Mouse (Mus musculus) MEL (cell line): ENCODE data around the gene Tab1. TPM values are rescaled to one million over a fixed set of nuclear protein-coding genes. Genes with fewer than 3 reads are reported as not detected.

Experiments
- DNase-seq: peaks from one replicate; pipeline ENCODE4 v3.0.0; 2011; ENCODE audit warnings: low read depth, low spot score
- H3K27ac ChIP-seq: 2 replicates; pipeline ENCODE4 v1.5.1; 2012; ENCODE audit warnings: low read depth, mild to moderate bottlenecking, control low read depth, low read length, moderate library complexity; ENCODE audit not compliant: control insufficient read depth
- H3K27me3 ChIP-seq, 2 experiments: fragments of 150-350 bp in 1 of 2; sonication (generic) in 1 of 2; 2 replicates each; pipeline ENCODE4 v1.6.1; 2012; ENCODE audit warnings: low read length in 2 of 2, mild to moderate bottlenecking in 2 of 2, improper control_type of control experiment in 1 of 2, moderate library complexity in 1 of 2; ENCODE audit not compliant: insufficient read depth in 2 of 2, control insufficient read depth in 1 of 2
- H3K36me3 ChIP-seq, 2 experiments: 2 replicates each; pipeline ENCODE4 v1.6.1; 2012 to 2014; ENCODE audit warnings: low read length in 2 of 2, improper control_type of control experiment in 1 of 2, inconsistent platforms in 1 of 2, mild to moderate bottlenecking in 1 of 2; ENCODE audit not compliant: insufficient read depth in 2 of 2, control insufficient read depth in 1 of 2
- H3K4me1 ChIP-seq, 2 experiments: fragments of 150-350 bp in 1 of 2; sonication (generic) in 1 of 2; 2 replicates each; pipeline ENCODE4 v1.6.1; 2012; ENCODE audit warnings: low read length in 2 of 2, improper control_type of control experiment in 1 of 2, mild to moderate bottlenecking in 1 of 2; ENCODE audit not compliant: insufficient read depth in 2 of 2, control insufficient read depth in 1 of 2
- H3K4me3 ChIP-seq, 2 experiments: fragments of 150-350 bp in 1 of 2; sonication (generic) in 1 of 2; 2 replicates each; pipeline ENCODE4 v1.5.1; 2012; ENCODE audit warnings: low read depth in 2 of 2, low read length in 2 of 2, mild to moderate bottlenecking in 2 of 2, moderate library complexity in 2 of 2, control low read depth in 1 of 2, improper control_type of control experiment in 1 of 2; ENCODE audit not compliant: control insufficient read depth in 1 of 2, insufficient read depth in 1 of 2
- H3K79me2 ChIP-seq: 2 replicates; pipeline ENCODE4 v1.6.1; 2012; ENCODE audit warnings: mild to moderate bottlenecking, low read length, moderate library complexity; ENCODE audit not compliant: control insufficient read depth, poor library complexity, insufficient read depth
- H3K9ac ChIP-seq: 2 replicates; pipeline ENCODE4 v1.6.1; 2012; ENCODE audit warnings: low read depth, mild to moderate bottlenecking, control low read depth, low read length, moderate library complexity; ENCODE audit not compliant: control insufficient read depth, poor library complexity, severe bottlenecking
- H3K9me3 ChIP-seq: fragments of 150-350 bp; sonication (generic); replicated peaks from 2 replicates; pipeline ENCODE4 v1.6.1; 2012; ENCODE audit warnings: mild to moderate bottlenecking, low read length, improper control_type of control experiment, moderate library complexity; ENCODE audit not compliant: insufficient read depth
- CHD1 ChIP-seq: IDR thresholded peaks from 2 replicates; pipeline ENCODE4 v1.6.1; 2012; ENCODE audit warnings: low read depth, mild to moderate bottlenecking, inconsistent platforms, low read length, improper control_type of control experiment
- ETS1 ChIP-seq: IDR thresholded peaks from 2 replicates; pipeline ENCODE4 v1.6.1; 2012; ENCODE audit warnings: low read depth, mild to moderate bottlenecking, inconsistent platforms, low read length, improper control_type of control experiment, moderate library complexity
- GABPA ChIP-seq: IDR thresholded peaks from 2 replicates; pipeline ENCODE4 v1.6.1; 2012; ENCODE audit warnings: low read depth, mild to moderate bottlenecking, inconsistent platforms, low read length, improper control_type of control experiment, moderate library complexity
- MAZ ChIP-seq: IDR thresholded peaks from 2 replicates; pipeline ENCODE4 v1.6.1; 2012; ENCODE audit warnings: low read depth, mild to moderate bottlenecking, inconsistent platforms, low read length, improper control_type of control experiment
- NRF1 ChIP-seq: IDR thresholded peaks from 2 replicates; pipeline ENCODE4 v1.6.1; 2014; ENCODE audit warnings: low read depth, mild to moderate bottlenecking, inconsistent platforms, low read length, improper control_type of control experiment, moderate library complexity; ENCODE audit not compliant: poor library complexity, insufficient read depth, severe bottlenecking
- TAL1 ChIP-seq: IDR thresholded peaks from 2 replicates; pipeline ENCODE4 v1.6.1; 2012; ENCODE audit warnings: mild to moderate bottlenecking, inconsistent platforms, low read length, moderate library complexity, mixed read lengths
- ZMIZ1 ChIP-seq: IDR thresholded peaks from 2 replicates; pipeline ENCODE4 v1.6.1; 2012; ENCODE audit warnings: low read depth, mild to moderate bottlenecking, inconsistent platforms, low read length, improper control_type of control experiment, moderate library complexity
- polyA plus RNA-seq, 2 experiments: library from polyadenylated mRNA; stranded (reverse) in 1 of 2; unstranded in 1 of 2; fragments of >175 nt in 1 of 2; fragments of >200 nt in 1 of 2; gene quantifications; 2 replicates each; pipeline versions ENCODE4 v1.2.1 to v1.2.4; 2012; ENCODE audit warnings: low replicate concordance in 2 of 2, low read depth in 1 of 2; ENCODE audit not compliant: insufficient read length in 2 of 2, insufficient read depth in 1 of 2, missing spikeins in 1 of 2
- total RNA-seq: library from RNA; depleted of rRNA; stranded (reverse); fragments of 300-350 nt; gene quantifications from 2 replicates; pipeline ENCODE4 v1.2.3, GENCODE M21; 2012

Tab1 gene
- total and polyA plus RNA-seq, 3 experiments = 23.3 to 31.1 TPM; not detected in 1

GRCm38 (mm10) chr15:80171286-80171685, 38.4 kb downstream of the Tab1 start:
- Histone ChIP-seq H3K9me3 (no peaks in the 10 kb centered on the region), H3K9ac (no peak overlapping the region), H3K27ac (no peak overlapping the region), H3K79me2 (no peaks in the 10 kb centered on the region), H3K36me3 (no peaks in the 10 kb centered on the region), H3K4me1 (peaks cover 0 to 7% of the 10 kb centered on the region in 2 experiments; a peak in 1 of 4 replicates), H3K4me3 (no peak overlapping the region), H3K27me3 (no peaks in the 10 kb centered on the region)
- no peak for DNase-seq
- TF ChIP-seq MAZ (peak; percentile 23; the same call in 1 of the 2 replicates), ETS1 (no peak)

DNA sequence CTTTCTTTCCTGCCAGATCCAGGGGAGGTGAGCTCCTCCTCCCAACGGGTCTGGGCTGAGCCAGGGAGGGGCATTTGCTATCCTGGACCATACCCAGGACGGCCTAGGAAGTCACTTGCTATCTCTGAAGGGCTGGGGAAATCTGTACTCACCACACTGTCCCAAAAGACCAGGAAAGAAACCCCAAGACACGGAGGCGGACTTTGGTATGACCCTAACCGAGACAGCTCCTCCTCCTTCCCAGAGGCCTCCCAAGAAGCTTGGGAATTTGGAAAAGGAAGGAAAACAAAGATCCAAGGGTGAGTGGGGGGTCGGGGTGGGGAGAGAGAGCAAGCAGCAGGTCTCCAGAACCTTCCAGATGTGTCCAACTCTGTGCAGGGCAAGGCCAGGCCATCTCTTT, 38.9 kb downstream of the Tab1 start:
- Histone ChIP-seq H3K27me3 (no peaks in the 10 kb centered on the region), H3K4me3 (no peak overlapping the region), H3K9ac (no peak overlapping the region)
- no peak for DNase-seq
- TF ChIP-seq NRF1 (no peak), TAL1 (no peak), CHD1 (no peak), ZMIZ1 (no peak), GABPA (no peak)
- TF ChIP-seq, all 39 proteins: peak for 0
- Histone ChIP-seq H3K36me3 (no peaks in the 10 kb centered on the region), H3K27ac (no peak overlapping the region), H3K79me2 (no peaks in the 10 kb centered on the region), H3K4me1 (peaks cover 0 to 8% of the 10 kb centered on the region in 2 experiments; a peak in 2 of 4 replicates), H3K9me3 (no peaks in the 10 kb centered on the region)

DNA sequence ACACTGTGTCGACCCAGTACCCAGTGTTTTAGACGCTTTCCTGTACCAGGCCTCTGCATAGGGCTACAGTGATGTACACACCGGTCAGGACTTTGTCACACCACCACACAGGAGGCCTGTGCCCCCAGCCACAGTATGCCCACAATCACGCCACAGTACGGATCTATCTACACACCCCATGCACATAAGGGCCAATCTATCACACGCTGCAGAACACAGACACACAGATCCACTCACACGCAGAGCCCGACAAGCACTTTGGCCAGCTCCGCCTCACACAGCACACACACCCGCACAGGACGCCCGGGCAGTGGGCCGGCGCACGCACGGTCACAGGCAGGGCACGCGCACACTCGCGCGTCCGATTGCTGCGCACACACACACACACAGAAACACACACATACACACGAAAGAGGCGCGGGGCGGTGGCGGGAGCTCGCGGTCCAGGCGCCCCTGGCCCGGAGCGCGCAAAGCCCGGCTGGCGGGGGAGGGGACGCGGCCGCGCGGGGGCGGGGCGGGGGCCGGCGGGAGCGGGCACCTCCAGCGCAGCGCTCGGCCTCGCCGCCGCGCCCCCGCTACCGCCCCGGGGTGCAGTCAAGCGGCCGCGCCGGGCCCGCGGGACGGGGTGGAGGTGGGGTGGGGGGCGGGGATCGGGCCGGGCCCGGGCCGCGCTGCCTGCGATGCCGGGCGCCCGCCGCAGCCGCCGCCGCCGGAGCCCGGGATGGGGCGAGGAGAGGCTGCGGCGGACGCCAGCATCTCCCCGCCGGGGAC, 40.3 kb downstream of the Tab1 start, which contains the start of gene Mgat3:
Gene Mgat3 (plus strand): TSS at position 721 of the 771 bp plus-strand sequence.
- Histone ChIP-seq H3K9ac (no peak within 1 kb of the TSS), H3K27ac (no peak within 1 kb of the TSS), H3K79me2 (no peaks in the 10 kb centered on the region), H3K9me3 (no peaks in the 10 kb centered on the region), H3K4me1 (peaks cover 0 to 10% of the 10 kb centered on the region in 2 experiments; a peak in 2 of 4 replicates), H3K4me3 (no peak within 1 kb of the TSS), H3K36me3 (no peaks in the 10 kb centered on the region), H3K27me3 (no peaks in the 10 kb centered on the region)
- no peak for DNase-seq
- no peak for TF ChIP-seq CHD1
